12 mouse cellular contexts compared by ENCODE assay signal in the genomic region with DNA sequence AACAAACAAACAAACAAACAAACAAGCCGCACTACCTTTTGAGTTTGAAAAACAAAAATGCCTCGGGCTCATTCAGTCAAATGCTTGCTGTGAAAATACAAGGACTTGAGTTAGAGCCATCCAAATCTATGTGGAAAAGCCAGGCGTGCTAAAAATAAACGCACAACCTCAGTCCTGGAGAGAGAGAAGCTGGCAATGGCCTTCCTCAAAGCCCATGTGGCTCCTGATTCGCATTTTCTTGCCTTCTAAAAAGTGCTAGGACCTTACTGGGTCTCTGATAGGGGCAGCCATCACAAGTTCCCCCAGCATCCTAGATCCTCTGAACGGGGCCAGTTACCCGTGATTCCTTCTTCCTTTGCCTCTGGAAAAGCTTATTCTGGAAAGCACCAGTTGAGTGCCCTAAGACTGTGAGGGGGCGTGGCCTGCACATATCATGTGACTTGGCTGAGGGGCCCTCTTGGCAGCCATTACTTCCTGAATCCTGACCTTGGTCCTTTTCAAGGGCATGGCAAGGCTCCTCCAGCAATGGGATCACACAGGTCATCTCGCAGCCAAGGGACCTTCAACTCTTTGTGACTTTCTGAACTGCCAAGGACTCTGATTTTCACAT. TPM values are rescaled to one million over a fixed set of nuclear protein-coding genes. Genes with fewer than 3 reads are reported as not detected.
A peak's percentile ranks its signal among the peaks of the same experiment; 100 is the strongest.
DNase-seq lines count a peak whose midpoint lies in the region; ATAC-seq and TF ChIP-seq lines count a peak whose summit lies in the region.
"Had no signal": no experiment of that assay in that cellular context is flagged by ENCODE, and none has a peak within 500 bp of the region (broad histone marks: within the 10 kb centered on the region; RNA-seq: fewer than 3 reads in every experiment).

No protein-coding gene starts in this region.

- H3K27me3 ChIP-seq in heart, embryonic 12.5 days (replicated peaks): no peaks in the 10 kb centered on the region
- H3K27me3 ChIP-seq in myocyte (ENCODE audit: control insufficient read depth, insufficient read depth, insufficient read length): no peaks in the 10 kb centered on the region

- 68% methylated on average over 9 of the region's 9 CpGs for WGBS in heart, embryonic 12.5 days

- ATAC-seq in heart, embryonic 12.5 days (ENCODE audit: insufficient number of reproducible peaks, low FRiP score): no peak
- ATAC-seq in monocyte, adult 5-6 weeks (replicated peaks; ENCODE audit: insufficient number of reproducible peaks, low FRiP score, low TSS enrichment, poor library complexity, severe bottlenecking): no peak
- ATAC-seq: CD4-positive, CD25-positive, alpha-beta regulatory T cell, adult 4 months; intestine, embryonic 16.5 days; lung, postnatal 0 days had no signal

- H3ac ChIP-seq in myocyte (ENCODE audit: control insufficient read depth, insufficient read length): no peak overlapping the region

- TF ChIP-seq POLR2A in myocyte (IDR thresholded peaks at IDR 0.05; ENCODE audit: insufficient read length, low read depth): no peak

- H3K79me2 ChIP-seq in myocyte (ENCODE audit: control insufficient read depth, insufficient read depth): no peaks in the 10 kb centered on the region

- H3K4me2 ChIP-seq in heart, embryonic 12.5 days: no peak overlapping the region
- peak overlapping the region; percentile 12 for H3K4me2 ChIP-seq in myocyte (ENCODE audit: low read depth)

- DNase-seq in heart, adult 18-20 months: peak; percentile 37 to 50
- DNase-seq in heart, postnatal 25 days (ENCODE audit: low spot score): no peak
- peak; percentile 82 for DNase-seq in adrenal gland, postnatal 14 days
- no peak for DNase-seq in thymus, postnatal 14 days
- no peak for DNase-seq in left cerebral cortex, adult 18-20 months (ENCODE audit: low spot score in 2 of 2)

- peak overlapping the region; percentile 72 for H3K27ac ChIP-seq in heart, embryonic 12.5 days (ENCODE audit: poor library complexity, severe bottlenecking)
- H3K27ac ChIP-seq: limb, embryonic 10.5 days had no signal

- H3K9ac ChIP-seq in heart, embryonic 12.5 days: no peak overlapping the region

- no peaks in the 10 kb centered on the region for H3K36me3 ChIP-seq in heart, embryonic 12.5 days
- no peaks in the 10 kb centered on the region for H3K36me3 ChIP-seq in myocyte (ENCODE audit: control insufficient read depth, insufficient read depth)
- H3K36me3 ChIP-seq: limb, embryonic 10.5 days had no signal

- no peaks in the 10 kb centered on the region; the same call in none of the 2 replicates for H3K9me3 ChIP-seq in heart, embryonic 12.5 days (replicated peaks)
- H3K9me3 ChIP-seq: limb, embryonic 10.5 days had no signal

- H3K4me3 ChIP-seq in heart, embryonic 12.5 days: no peak overlapping the region
- H3K4me3 ChIP-seq in myocyte: no peak overlapping the region
- H3K4me3 ChIP-seq: limb, embryonic 10.5 days had no signal

- H3K4me1 ChIP-seq in heart, embryonic 12.5 days (replicated peaks): peaks cover 35% of the 10 kb centered on the region
- H3K4me1 ChIP-seq: limb, embryonic 10.5 days had no signal

- intact Hi-C loops in heart, postnatal 25 days (cut with DNase I): no loop called here

TF ChIP-seq in myocyte, 11 proteins besides CTCF, POLR2A, EP300 and RAD21:
- TF ChIP-seq CEBPB (IDR thresholded peaks at IDR 0.05; ENCODE audit: insufficient read depth, poor library complexity, severe bottlenecking) (no peak), MYOG (IDR thresholded peaks at IDR 0.05; ENCODE audit: control insufficient read depth in 1 of 3, insufficient read depth in 1 of 3, insufficient read length in 2 of 3, low read depth in 2 of 3) (no peak), USF1 (IDR thresholded peaks at IDR 0.05; ENCODE audit: low read depth) (peak; percentile 32)

RNA-seq across cellular contexts. Expression of a gene that starts 34.6 kb away (rescaled TPM):
- 10 to 100 TPM; 35.8 to 36.4 TPM for total RNA-seq in heart, adult 18-20 months (2021)
- 10 to 100 TPM; 28.4 to 34.8 TPM for total RNA-seq in heart, postnatal 25 days (2021)
- 30.4 and 33.9 TPM in 2 replicates for total RNA-seq in adrenal gland, postnatal 14 days (2021)
- 10.3 and 11.2 TPM in 2 replicates for polyA plus RNA-seq in heart, embryonic 12.5 days (2016; fragmentation: Nextera tagmentation; extraction: Ambion mirVana)
- 14.6 TPM for polyA plus RNA-seq in myocyte (2012; fragmentation: generic; extraction: Trizol)
- 10 to 100 TPM; 43.5 to 45.2 TPM for total RNA-seq in left cerebral cortex, adult 18-20 months (2021)
- total RNA-seq in monocyte, adult 5-6 weeks (2017): 63.6 to 72.5 TPM (median 67.5 TPM) in 3 replicates

RNA-seq across cellular contexts. Expression of a gene that starts 37.3 kb away (rescaled TPM):
- 10 to 100 TPM; 21.4 to 21.7 TPM for total RNA-seq in heart, adult 18-20 months (2021)
- total RNA-seq in heart, postnatal 25 days (2021): 10 to 100 TPM; 21.0 to 21.4 TPM
- 33.6 and 35.8 TPM in 2 replicates for total RNA-seq in adrenal gland, postnatal 14 days (2021)
- 26.6 and 27.8 TPM in 2 replicates for polyA plus RNA-seq in heart, embryonic 12.5 days (2016; fragmentation: Nextera tagmentation; extraction: Ambion mirVana)
- polyA plus RNA-seq in myocyte (2012; fragmentation: generic; extraction: Trizol): 20.2 TPM
- 10 to 100 TPM; 29.9 to 30.1 TPM for total RNA-seq in left cerebral cortex, adult 18-20 months (2021)
- 47.0 to 82.9 TPM (median 61.5 TPM) in 3 replicates for total RNA-seq in monocyte, adult 5-6 weeks (2017)

RNA-seq across cellular contexts. Expression of a gene that starts 43.8 kb away (rescaled TPM):
- 10 to 100 TPM in 1 of 2 experiments, 1 to 10 TPM in 1; 7.3 to 10.4 TPM for total RNA-seq in heart, adult 18-20 months (2021)
- 1 to 10 TPM; 9.6 to 9.8 TPM for total RNA-seq in heart, postnatal 25 days (2021)
- total RNA-seq in adrenal gland, postnatal 14 days (2021): 26.3 and 30.4 TPM in 2 replicates
- polyA plus RNA-seq in heart, embryonic 12.5 days (2016; fragmentation: Nextera tagmentation; extraction: Ambion mirVana): 37.9 and 45.9 TPM in 2 replicates
- polyA plus RNA-seq in myocyte (2012; fragmentation: generic; extraction: Trizol): 10.8 TPM
- 10 to 100 TPM; 33.4 to 35.0 TPM for total RNA-seq in left cerebral cortex, adult 18-20 months (2021)
- 51.1 to 55.5 TPM (median 53.4 TPM) in 3 replicates for total RNA-seq in monocyte, adult 5-6 weeks (2017)

Comparison
In these comparisons a context has a peak if more than half of its experiments do, and no peak if none do; other contexts are left out.
1. DNase-seq: peak in heart, adult 18-20 months (2 of 2) and adrenal gland, postnatal 14 days (single experiment); none in heart, postnatal 25 days (single experiment), thymus, postnatal 14 days (single experiment) and left cerebral cortex, adult 18-20 months (0 of 2).